Mouse (Mus musculus) ES-Bruce4 (cell line): ENCODE results near the gene Aida.

Experiments
- CTCF ChIP-seq: IDR thresholded peaks from one replicate; pipeline ENCODE4 v1.8.1; 2011; ENCODE audit warnings: low read depth, low read length
- EP300 ChIP-seq: IDR thresholded peaks from 2 replicates; pipeline ENCODE4 v1.6.1; 2011; ENCODE audit warnings: low read depth, low read length; ENCODE audit not compliant: insufficient read depth

DNA sequence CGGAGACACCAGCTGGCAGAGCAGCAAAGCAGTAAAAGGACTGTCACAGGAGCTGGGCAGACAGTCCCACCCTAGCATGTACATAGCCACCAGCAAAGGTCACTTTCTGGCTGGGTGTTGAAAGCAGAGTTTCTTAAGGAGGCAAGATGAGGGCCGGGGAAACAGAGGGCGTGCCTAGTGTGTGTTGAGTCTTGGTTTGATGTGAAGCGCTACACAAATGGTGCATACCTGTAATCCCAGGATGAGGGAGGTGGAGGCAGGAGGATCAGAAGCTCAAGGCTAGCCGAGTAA, 67.1 kb downstream of the Aida start:
- TF ChIP-seq CTCF (no peak), EP300 (no peak)
